Mouse (Mus musculus): Measurements from ENCODE around the gene Ptpa. TPM values are rescaled to one million over a fixed set of nuclear protein-coding genes. Genes with fewer than 3 reads are reported as not detected.

Ptpa gene
- polyA plus RNA-seq, 1 experiment, result 132 TPM

DNA sequence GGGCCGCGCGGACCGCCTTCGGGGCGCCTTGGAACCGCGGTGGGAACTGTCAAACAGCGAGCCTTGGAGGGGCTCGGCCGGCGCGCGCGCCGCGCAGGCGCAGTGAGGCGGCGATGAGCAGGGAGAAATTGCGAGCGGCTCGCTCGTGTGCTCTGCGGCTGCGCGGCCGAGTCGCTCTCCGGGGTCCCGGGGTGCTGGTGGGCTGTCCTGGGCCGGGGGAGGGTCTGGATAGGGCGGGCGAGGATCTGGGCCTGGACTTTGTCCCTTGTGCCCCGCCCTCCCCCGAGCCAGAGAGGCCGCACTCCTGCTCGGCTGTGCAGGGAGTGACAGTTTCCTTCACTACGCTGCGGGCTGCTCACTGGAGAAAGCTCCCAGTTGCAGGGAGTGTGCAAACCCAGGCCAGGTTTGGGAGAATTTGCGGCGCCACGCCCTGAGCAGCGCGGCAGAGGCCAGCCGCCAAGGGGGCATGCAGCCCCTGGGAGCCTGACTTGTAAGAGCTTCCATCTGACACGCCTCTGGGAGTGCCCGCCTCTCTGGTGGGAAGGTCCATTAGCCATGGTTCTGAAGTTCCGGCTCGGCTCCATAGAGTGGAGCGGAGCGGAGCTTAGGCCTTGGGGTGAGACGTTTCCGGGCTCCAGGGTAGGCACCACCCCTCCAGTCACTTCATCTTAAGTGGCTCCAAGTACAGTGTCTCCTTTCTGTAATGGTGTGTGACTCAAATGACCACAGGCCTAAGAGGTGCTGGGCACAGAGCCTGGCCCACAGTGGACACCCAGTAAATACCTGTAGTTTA lies 23.1 kb upstream of the Ptpa start:
- Histone ChIP-seq H3K27ac (ENCODE audit: insufficient read depth, low read depth, low read length) (peak overlapping the region; percentile 41), H3K4me1 (ENCODE audit: control insufficient read depth, insufficient read depth, low read length) (no peaks in the 10 kb centered on the region; the same call in 1 of the 2 replicates), H3K36me3 (ENCODE audit: control insufficient read depth, insufficient read depth, low read length) (no peaks in the 10 kb centered on the region; the same call in none of the 2 replicates), H3K4me3 (ENCODE audit: insufficient read depth, low read depth, low read length) (peak overlapping the region; percentile 77), H3K27me3 (replicated peaks; ENCODE audit: control insufficient read depth, insufficient read depth, low read length) (no peaks in the 10 kb centered on the region)
- TF ChIP-seq CTCF (conservative IDR thresholded peaks at IDR 0.05; ENCODE audit: insufficient read depth, insufficient read length, low read depth, low read length), result no peak
- no peak for TF ChIP-seq POLR2A (IDR thresholded peaks at IDR 0.05; ENCODE audit: low read depth, low read length)
- under 1% methylated on average over 54 of the region's 54 CpGs for WGBS
- peak; percentile 90 for DNase-seq

DNA sequence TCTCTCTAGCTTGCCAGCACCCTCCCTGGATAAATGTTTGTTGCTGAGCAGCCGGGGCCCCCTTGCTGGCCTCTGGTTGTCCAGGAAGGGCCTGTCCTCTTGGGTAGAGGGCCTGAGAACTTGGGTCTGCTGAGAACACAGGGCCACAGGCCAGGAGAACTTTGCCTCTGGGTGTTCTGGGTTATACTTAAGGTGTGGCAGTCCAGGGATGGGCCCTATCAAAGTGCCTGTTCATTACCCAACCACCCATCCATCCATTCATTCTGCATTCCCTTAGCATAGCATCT lies 22.5 kb upstream of the Ptpa start:
- Histone ChIP-seq H3K27ac (ENCODE audit: insufficient read depth, low read depth, low read length) (peak overlapping the region; percentile 3; the same call in 1 of the 2 replicates), H3K36me3 (ENCODE audit: control insufficient read depth, insufficient read depth, low read length) (no peaks in the 10 kb centered on the region; the same call in none of the 2 replicates), H3K27me3 (replicated peaks; ENCODE audit: control insufficient read depth, insufficient read depth, low read length) (no peaks in the 10 kb centered on the region), H3K4me3 (ENCODE audit: insufficient read depth, low read depth, low read length) (peak overlapping the region; percentile 77), H3K4me1 (ENCODE audit: control insufficient read depth, insufficient read depth, low read length) (no peaks in the 10 kb centered on the region; the same call in 1 of the 2 replicates)
- 31% methylated on average over 1 of the region's 1 CpGs for WGBS
- peak; percentile 47 for DNase-seq
- TF ChIP-seq CTCF (conservative IDR thresholded peaks at IDR 0.05; ENCODE audit: insufficient read depth, insufficient read length, low read depth, low read length) (no peak), POLR2A (IDR thresholded peaks at IDR 0.05; ENCODE audit: low read depth, low read length) (no peak)

DNA sequence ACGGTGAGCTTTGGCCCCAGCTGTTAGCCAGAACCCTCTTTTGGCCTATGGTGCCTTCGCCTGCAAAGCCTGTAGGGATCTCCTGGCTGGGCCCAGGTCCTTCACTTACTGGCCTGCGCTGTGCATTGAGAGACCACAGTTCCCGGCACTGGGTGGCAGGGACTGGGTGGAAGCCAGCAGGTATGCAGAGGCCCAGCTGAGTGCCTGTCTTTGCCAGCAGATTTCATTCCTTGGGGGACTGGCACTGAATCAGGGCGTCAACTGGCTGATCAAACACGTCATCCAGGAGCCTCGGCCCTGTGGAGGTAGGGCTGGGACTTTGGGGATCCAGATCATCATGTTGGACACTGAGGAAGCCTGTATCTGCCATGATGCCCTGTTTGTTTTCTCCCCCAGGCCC lies 20.1 kb upstream of the Ptpa start:
- 91% methylated on average over 7 of the region's 7 CpGs for WGBS
- H3K4me1 ChIP-seq (ENCODE audit: control insufficient read depth, insufficient read depth, low read length), result no peaks in the 10 kb centered on the region; the same call in 1 of the 2 replicates
- DNase-seq, result no peak
- no peak overlapping the region for H3K27ac ChIP-seq (ENCODE audit: insufficient read depth, low read depth, low read length)
- H3K4me3 ChIP-seq (ENCODE audit: insufficient read depth, low read depth, low read length), result no peak overlapping the region
- H3K27me3 ChIP-seq (replicated peaks; ENCODE audit: control insufficient read depth, insufficient read depth, low read length), result no peaks in the 10 kb centered on the region
- no peaks in the 10 kb centered on the region; the same call in none of the 2 replicates for H3K36me3 ChIP-seq (ENCODE audit: control insufficient read depth, insufficient read depth, low read length)
- no peak for TF ChIP-seq POLR2A (IDR thresholded peaks at IDR 0.05; ENCODE audit: low read depth, low read length)
- no peak for TF ChIP-seq CTCF (conservative IDR thresholded peaks at IDR 0.05; ENCODE audit: insufficient read depth, insufficient read length, low read depth, low read length)

DNA sequence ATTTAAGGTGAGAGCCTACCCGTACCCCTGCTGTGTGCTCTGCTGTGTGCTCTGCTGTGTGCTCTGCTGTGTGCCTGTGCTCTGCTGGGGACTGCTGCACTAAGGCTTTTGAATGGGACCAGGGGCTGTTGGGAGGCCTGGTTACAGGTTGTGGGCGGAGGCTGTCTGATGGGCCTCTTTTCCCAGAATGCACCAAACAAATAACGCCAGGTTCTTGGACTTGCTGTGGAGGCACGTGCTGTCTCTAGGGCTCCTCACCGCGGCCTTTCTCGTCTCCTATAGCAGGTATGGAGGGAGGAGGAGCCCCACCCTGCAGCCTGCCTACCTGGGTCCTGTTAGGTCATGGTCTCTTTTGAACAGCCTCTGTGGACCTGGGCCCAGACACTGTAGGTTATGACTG lies 19.6 kb upstream of the Ptpa start:
- Histone ChIP-seq H3K36me3 (ENCODE audit: control insufficient read depth, insufficient read depth, low read length) (no peaks in the 10 kb centered on the region; the same call in none of the 2 replicates), H3K27me3 (replicated peaks; ENCODE audit: control insufficient read depth, insufficient read depth, low read length) (no peaks in the 10 kb centered on the region), H3K4me1 (ENCODE audit: control insufficient read depth, insufficient read depth, low read length) (no peaks in the 10 kb centered on the region; the same call in 1 of the 2 replicates), H3K27ac (ENCODE audit: insufficient read depth, low read depth, low read length) (no peak overlapping the region), H3K4me3 (ENCODE audit: insufficient read depth, low read depth, low read length) (no peak overlapping the region)
- TF ChIP-seq CTCF (conservative IDR thresholded peaks at IDR 0.05; ENCODE audit: insufficient read depth, insufficient read length, low read depth, low read length) (no peak), POLR2A (IDR thresholded peaks at IDR 0.05; ENCODE audit: low read depth, low read length) (no peak)
- 91% methylated on average over 7 of the region's 7 CpGs for WGBS
- no peak for DNase-seq

DNA sequence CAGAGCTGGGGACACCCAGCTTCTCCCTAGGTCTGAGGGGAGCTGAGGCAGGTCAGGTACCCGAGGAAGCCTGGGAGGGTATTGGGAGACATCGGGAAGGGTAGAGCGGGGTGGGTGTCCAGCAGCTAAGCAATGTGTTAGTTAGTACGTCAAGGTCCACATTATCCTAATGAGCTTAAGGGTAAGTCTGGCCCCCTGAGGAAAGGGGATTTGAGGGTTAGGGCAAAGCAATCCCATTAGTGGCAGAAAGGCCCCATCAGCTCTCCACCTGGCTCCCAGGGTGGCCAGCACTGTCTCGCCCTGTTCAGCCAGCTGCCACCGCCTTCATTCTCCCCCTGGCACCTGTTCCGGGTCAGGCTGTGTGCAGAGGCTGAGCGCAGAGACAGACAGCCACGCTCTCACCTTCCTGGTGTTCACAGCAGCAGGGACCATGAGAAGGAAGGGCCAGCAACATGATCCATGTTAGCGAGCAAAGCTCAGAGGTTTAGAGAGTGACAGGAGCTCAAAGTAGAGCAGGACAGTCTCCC lies 17.8 kb upstream of the Ptpa start:
- 91% methylated on average over 10 of the region's 10 CpGs for WGBS
- H3K36me3 ChIP-seq (ENCODE audit: control insufficient read depth, insufficient read depth, low read length), result no peaks in the 10 kb centered on the region; the same call in none of the 2 replicates
- H3K4me3 ChIP-seq (ENCODE audit: insufficient read depth, low read depth, low read length), result no peak overlapping the region
- no peak overlapping the region for H3K27ac ChIP-seq (ENCODE audit: insufficient read depth, low read depth, low read length)
- no peaks in the 10 kb centered on the region; the same call in 1 of the 2 replicates for H3K4me1 ChIP-seq (ENCODE audit: control insufficient read depth, insufficient read depth, low read length)
- H3K27me3 ChIP-seq (replicated peaks; ENCODE audit: control insufficient read depth, insufficient read depth, low read length), result no peaks in the 10 kb centered on the region
- no peak for TF ChIP-seq POLR2A (IDR thresholded peaks at IDR 0.05; ENCODE audit: low read depth, low read length)
- no peak for TF ChIP-seq CTCF (conservative IDR thresholded peaks at IDR 0.05; ENCODE audit: insufficient read depth, insufficient read length, low read depth, low read length)
- DNase-seq, result no peak

DNA sequence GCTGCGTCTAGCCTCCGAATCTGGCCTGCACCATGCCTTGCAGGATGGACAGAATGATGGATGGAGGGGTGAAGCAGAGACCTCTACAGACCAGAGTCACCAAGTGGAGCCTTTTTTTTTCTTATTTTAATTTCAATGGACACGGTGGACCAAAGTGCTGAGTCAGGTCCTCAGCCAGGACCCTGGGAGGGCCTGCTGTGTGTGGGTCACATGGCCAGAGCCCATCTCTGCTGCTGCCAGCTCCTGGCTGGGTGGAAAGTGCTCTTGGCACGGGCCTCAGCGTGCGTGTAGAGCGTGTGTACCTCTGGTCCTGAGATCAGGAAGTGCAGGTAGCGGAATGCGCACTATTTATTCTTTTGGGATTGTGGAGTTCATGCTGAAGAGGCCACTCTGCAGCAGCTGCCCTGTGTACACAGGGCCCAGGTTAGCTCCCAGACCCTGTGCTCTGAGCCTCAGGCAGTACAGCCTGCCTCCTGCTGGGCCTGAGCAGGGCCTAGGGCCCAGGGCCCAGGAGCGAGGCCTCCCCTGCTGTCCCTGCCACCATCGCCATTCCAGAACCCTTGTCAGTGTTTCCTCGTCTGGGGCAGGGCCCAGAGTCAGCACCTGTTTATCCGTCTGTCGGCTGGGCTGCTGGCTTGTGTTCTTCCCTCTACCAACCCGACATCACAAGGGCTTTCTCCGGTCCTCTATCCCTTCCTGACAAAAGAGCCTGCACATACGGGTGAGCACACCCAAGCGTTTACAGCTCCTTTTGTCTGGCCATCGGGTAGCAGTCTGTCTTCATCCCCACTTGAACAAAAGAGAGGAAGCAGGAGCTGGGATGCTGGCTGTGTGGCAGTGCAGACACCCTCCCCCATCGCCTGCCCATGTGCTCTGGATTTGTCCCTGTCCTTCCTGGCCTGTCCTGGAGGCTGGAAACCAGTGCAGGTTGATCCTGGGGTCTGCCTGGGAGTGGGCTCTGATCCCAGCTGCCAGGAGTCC lies 16.4 kb upstream of the Ptpa start:
- no peak for TF ChIP-seq POLR2A (IDR thresholded peaks at IDR 0.05; ENCODE audit: low read depth, low read length)
- TF ChIP-seq CTCF (conservative IDR thresholded peaks at IDR 0.05; ENCODE audit: insufficient read depth, insufficient read length, low read depth, low read length), result no peak
- 60% methylated on average over 20 of the region's 20 CpGs for WGBS
- no peak overlapping the region for H3K4me3 ChIP-seq (ENCODE audit: insufficient read depth, low read depth, low read length)
- no peak overlapping the region for H3K27ac ChIP-seq (ENCODE audit: insufficient read depth, low read depth, low read length)
- H3K27me3 ChIP-seq (replicated peaks; ENCODE audit: control insufficient read depth, insufficient read depth, low read length), result no peaks in the 10 kb centered on the region
- H3K36me3 ChIP-seq (ENCODE audit: control insufficient read depth, insufficient read depth, low read length), result no peaks in the 10 kb centered on the region; the same call in none of the 2 replicates
- H3K4me1 ChIP-seq (ENCODE audit: control insufficient read depth, insufficient read depth, low read length), result no peaks in the 10 kb centered on the region
- DNase-seq, result peak; percentile 50
